Mouse (Mus musculus) forebrain, embryonic 11.5 days (tissue): ENCODE measurements around the gene Rara. TPM values are rescaled to one million over a fixed set of nuclear protein-coding genes. Genes with fewer than 3 reads are reported as not detected.

Source experiments
- ATAC-seq: fragments of 200-750 bp; cut with Nextera tagmentation; replicated peaks from 2 replicates; pipeline ENCODE4 v1.8.0; 2017; ENCODE audit warnings: moderate TSS enrichment; ENCODE audit not compliant: low FRiP score
- DNase-seq: peaks from one replicate; pipeline ENCODE4 v3.0.0-alpha.2; 2017; ENCODE audit warnings: low spot score
- H3K27ac ChIP-seq: fragments of 300-500 bp; sonication (generic); 2 replicates; pipeline ENCODE4 v1.5.1; 2014; ENCODE audit warnings: low read depth, low read length
- H3K27me3 ChIP-seq: fragments of 300-500 bp; sonication (generic); 2 replicates; pipeline ENCODE4 v1.6.1; 2014; ENCODE audit warnings: mild to moderate bottlenecking, low read length, mixed read lengths; ENCODE audit not compliant: control insufficient read depth, insufficient read depth
- H3K36me3 ChIP-seq: fragments of 300-500 bp; sonication (generic); 2 replicates; pipeline ENCODE4 v1.6.1; 2014; ENCODE audit warnings: mild to moderate bottlenecking, low read length, moderate library complexity, mixed read lengths; ENCODE audit not compliant: control insufficient read depth, insufficient read depth
- H3K4me1 ChIP-seq: fragments of 300-500 bp; sonication (generic); replicated peaks from 2 replicates; pipeline ENCODE4 v1.6.1; 2014; ENCODE audit warnings: low read length, mixed read lengths; ENCODE audit not compliant: control insufficient read depth, insufficient read depth
- H3K4me2 ChIP-seq: fragments of 300-500 bp; sonication (generic); 2 replicates; pipeline ENCODE4 v1.6.1; 2014; ENCODE audit warnings: low read depth, mild to moderate bottlenecking, low read length, moderate library complexity, mixed read lengths; ENCODE audit not compliant: severe bottlenecking
- H3K4me3 ChIP-seq: fragments of 300-500 bp; sonication (generic); 2 replicates; pipeline ENCODE4 v1.5.1; 2014; ENCODE audit warnings: low read depth, low read length
- H3K9ac ChIP-seq: fragments of 300-500 bp; sonication (generic); 2 replicates; pipeline ENCODE4 v1.6.1; 2014; ENCODE audit warnings: low read length
- H3K9me3 ChIP-seq: fragments of 300-500 bp; sonication (generic); 2 replicates; pipeline ENCODE4 v1.6.1; 2016; ENCODE audit warnings: low read length, mixed read lengths; ENCODE audit not compliant: control insufficient read depth
- WGBS: fragments of 180-500 bp; shearing (Covaris S2); extraction: QIAGEN DNeasy Blood & Tissue Kit; methylation state at CpG from one replicate; pipeline ENCODE4 v1.1.7; 2014; 5-methylcytosine and 5-hydroxymethylcytosine counted together
- polyA plus RNA-seq: library from polyadenylated mRNA; unstranded; fragments of >200 nt; fragmentation: Nextera tagmentation; extraction: Ambion mirVana; gene quantifications from 2 replicates; pipeline ENCODE4 v1.2.1, GENCODE M21; 2014

Gene Rara
- polyA plus RNA-seq, 1 experiment from 2014 or later, result 23.3 TPM

DNA sequence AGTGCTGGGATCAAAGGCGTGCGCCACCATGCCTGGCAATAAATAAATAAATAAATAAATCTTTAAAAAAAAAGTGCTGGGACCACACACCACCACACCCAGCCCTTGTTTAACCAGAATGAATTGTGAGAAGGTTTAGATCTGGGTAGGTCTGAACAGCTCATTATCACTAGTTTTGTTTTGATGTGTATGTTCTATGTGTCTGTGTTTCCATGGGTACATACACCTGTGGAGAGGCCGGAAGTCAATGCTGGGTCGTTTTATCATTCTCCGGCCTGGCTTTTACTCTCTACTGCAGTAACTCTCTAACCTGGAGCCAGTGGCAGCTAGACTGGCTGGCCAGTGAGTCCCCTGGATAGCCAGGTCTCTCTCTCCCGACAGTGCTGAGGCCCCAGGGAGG is 63.2 kb downstream of the Rara start:
- H3K27me3 ChIP-seq, result no peaks in the 10 kb centered on the region
- H3K36me3 ChIP-seq, result peaks cover 32% of the 10 kb centered on the region
- H3K9me3 ChIP-seq, result no peaks in the 10 kb centered on the region
- H3K4me2 ChIP-seq, result no peak overlapping the region
- ATAC-seq (no peak), DNase-seq (no peak)
- H3K4me1 ChIP-seq, result no peaks in the 10 kb centered on the region
- WGBS, result 86% methylated on average over 6 of the region's 6 CpGs
- H3K4me3 ChIP-seq, result no peak overlapping the region
- no peak overlapping the region for H3K9ac ChIP-seq
- H3K27ac ChIP-seq, result no peak overlapping the region

DNA sequence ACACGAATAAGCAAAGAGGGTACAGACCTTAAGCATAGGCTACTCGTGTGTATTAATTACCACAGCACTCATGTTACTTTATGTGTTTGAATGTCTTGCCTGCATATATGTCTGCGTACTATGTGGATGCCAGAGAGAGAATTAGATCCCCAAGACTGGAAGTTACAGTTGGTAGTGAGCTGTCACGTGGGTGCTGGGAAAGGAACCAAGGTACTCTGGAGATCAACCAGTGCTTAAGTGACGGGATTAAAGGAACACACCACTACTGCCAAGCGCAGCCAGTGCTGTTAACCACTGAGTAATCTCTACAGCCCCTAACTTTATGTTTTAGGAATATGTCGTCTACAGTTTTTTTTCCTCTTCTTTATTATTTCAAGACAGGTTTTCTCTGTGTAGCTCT is 68.4 kb downstream of the Rara start:
- WGBS, result 96% methylated on average over 7 of the region's 7 CpGs
- no peak for ATAC-seq
- Histone ChIP-seq H3K4me2 (no peak overlapping the region), H3K9ac (no peak overlapping the region), H3K27me3 (no peaks in the 10 kb centered on the region), H3K27ac (no peak overlapping the region), H3K4me1 (no peaks in the 10 kb centered on the region), H3K9me3 (no peaks in the 10 kb centered on the region), H3K4me3 (no peak overlapping the region), H3K36me3 (peaks cover 59% of the 10 kb centered on the region)
- no peak for DNase-seq

DNA sequence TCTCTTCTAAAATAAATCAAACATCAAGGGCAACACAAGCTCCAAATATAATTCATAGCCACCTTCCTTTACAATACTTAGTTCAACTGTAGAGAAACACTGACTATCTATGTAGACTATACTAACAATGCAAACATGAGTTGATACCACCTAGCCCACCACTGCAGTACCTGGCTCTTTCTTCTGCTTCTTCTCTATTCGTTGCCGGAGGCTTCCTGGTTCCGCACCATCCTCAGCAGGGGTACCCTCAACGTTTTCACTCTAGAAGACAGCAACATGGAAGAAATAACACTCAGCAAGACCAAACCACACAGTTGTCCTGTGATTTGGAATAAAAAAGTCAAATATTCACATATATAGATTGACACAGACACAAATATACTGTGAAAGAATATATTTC is 70.0 kb downstream of the Rara start:
- H3K4me2 ChIP-seq, result no peak overlapping the region
- peaks cover 65% of the 10 kb centered on the region for H3K36me3 ChIP-seq
- ATAC-seq, result no peak
- H3K27me3 ChIP-seq, result no peaks in the 10 kb centered on the region
- no peak overlapping the region for H3K4me3 ChIP-seq
- H3K4me1 ChIP-seq, result no peaks in the 10 kb centered on the region
- no peak overlapping the region for H3K9ac ChIP-seq
- DNase-seq, result no peak
- 96% methylated on average over 4 of the region's 4 CpGs for WGBS
- no peak overlapping the region for H3K27ac ChIP-seq
- H3K9me3 ChIP-seq, result no peaks in the 10 kb centered on the region

DNA sequence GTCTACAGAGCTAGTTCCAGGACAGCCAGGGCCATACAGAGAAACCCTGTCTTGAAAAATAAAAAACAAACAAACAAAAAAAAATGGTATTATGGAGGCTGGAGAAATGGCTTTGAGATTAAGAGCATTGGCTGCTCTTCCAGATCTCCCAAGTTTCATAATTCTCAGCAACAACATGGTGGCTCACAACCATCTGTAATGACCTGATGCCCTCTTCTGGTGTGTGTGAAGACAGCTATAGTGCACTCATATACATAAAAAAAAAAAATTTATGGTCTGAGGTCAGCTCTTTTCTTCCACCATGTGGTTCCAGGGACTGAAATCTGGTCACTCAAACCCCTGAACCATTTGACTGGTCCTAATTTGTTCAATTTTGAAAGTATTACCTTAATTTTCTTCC is 71.2 kb downstream of the Rara start:
- ATAC-seq, result no peak
- H3K27ac ChIP-seq, result no peak overlapping the region
- no peak overlapping the region for H3K4me3 ChIP-seq
- H3K9ac ChIP-seq, result no peak overlapping the region
- peaks cover 60% of the 10 kb centered on the region for H3K36me3 ChIP-seq
- no peak overlapping the region for H3K4me2 ChIP-seq
- no peaks in the 10 kb centered on the region for H3K27me3 ChIP-seq
- no peaks in the 10 kb centered on the region for H3K4me1 ChIP-seq
- no peaks in the 10 kb centered on the region for H3K9me3 ChIP-seq
- no peak for DNase-seq

DNA sequence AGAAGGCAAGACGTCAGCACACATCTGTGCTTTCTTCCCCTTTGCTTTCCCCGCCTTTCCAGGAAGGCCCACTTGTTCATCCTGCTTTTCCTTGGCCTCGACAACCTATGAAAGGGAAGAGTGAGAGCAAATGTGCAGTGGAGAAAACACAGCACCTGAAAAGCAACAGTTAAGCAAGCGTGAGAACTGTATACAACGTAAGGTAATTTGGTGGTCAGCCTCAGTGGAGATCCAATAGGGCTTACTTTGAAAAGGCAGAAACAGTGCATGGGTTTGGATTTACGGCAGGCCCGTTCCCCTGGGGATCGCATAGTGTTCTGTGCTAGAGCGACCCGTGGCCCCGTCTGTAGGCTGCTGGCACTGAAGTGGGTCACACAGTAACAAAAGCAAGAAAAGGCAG is 71.6 kb downstream of the Rara start:
- Histone ChIP-seq H3K36me3 (peaks cover 60% of the 10 kb centered on the region), H3K9ac (no peak overlapping the region), H3K9me3 (no peaks in the 10 kb centered on the region), H3K4me2 (no peak overlapping the region), H3K4me3 (no peak overlapping the region), H3K27me3 (no peaks in the 10 kb centered on the region), H3K27ac (no peak overlapping the region), H3K4me1 (no peaks in the 10 kb centered on the region)
- WGBS, result 94% methylated on average over 11 of the region's 11 CpGs
- DNase-seq, result no peak
- ATAC-seq, result no peak

DNA sequence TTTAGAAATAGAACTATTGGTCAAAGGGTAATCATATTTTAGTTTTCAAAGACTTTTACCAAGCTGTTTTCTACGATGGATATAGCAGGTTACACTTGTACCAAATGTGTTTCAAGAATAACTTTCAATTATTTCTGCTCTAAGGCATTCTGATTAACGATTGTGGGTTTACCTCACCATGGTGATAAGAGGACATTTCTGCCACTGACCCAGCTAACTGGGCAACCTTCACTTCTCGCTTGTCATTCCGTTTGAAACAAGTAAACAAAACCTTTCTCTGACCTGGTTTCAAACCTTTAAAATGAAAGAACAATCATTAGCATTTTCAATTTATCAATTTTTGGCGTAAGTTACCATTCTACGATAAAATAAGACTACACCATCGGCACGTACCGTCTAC is 79.2 kb downstream of the Rara start:
- ATAC-seq, result no peak
- no peaks in the 10 kb centered on the region for H3K4me1 ChIP-seq
- no peak overlapping the region for H3K4me3 ChIP-seq
- H3K27ac ChIP-seq, result no peak overlapping the region
- no peaks in the 10 kb centered on the region for H3K27me3 ChIP-seq
- 95% methylated on average over 9 of the region's 9 CpGs for WGBS
- H3K9me3 ChIP-seq, result no peaks in the 10 kb centered on the region
- H3K9ac ChIP-seq, result no peak overlapping the region
- no peak overlapping the region for H3K4me2 ChIP-seq
- no peak for DNase-seq
- peaks cover 44% of the 10 kb centered on the region for H3K36me3 ChIP-seq

DNA sequence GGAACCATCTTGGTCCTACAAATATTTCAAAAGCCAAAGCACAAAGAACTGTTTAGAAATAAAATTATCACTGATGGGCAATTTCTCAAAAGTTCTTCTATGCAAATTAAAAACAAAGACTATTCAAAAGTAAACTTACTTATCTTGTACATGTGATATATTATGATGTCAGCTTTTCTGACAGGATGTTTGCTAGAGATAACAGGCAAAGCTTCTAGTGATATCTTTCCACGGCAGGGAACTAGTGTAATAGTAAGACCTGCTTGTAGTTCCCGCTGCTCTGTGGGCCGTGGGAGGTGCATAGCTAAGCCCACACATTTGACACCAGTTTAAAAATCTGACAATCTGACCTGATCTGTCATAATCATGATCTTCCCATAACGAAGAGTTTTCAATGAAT is 82.5 kb downstream of the Rara start:
- 94% methylated on average over 4 of the region's 4 CpGs for WGBS
- no peak overlapping the region for H3K4me3 ChIP-seq
- DNase-seq, result no peak
- H3K4me1 ChIP-seq, result no peaks in the 10 kb centered on the region
- no peak for ATAC-seq
- no peaks in the 10 kb centered on the region for H3K27me3 ChIP-seq
- H3K36me3 ChIP-seq, result peaks cover 40% of the 10 kb centered on the region
- H3K27ac ChIP-seq, result no peak overlapping the region
- no peak overlapping the region for H3K4me2 ChIP-seq
- H3K9me3 ChIP-seq, result no peaks in the 10 kb centered on the region
- no peak overlapping the region for H3K9ac ChIP-seq

DNA sequence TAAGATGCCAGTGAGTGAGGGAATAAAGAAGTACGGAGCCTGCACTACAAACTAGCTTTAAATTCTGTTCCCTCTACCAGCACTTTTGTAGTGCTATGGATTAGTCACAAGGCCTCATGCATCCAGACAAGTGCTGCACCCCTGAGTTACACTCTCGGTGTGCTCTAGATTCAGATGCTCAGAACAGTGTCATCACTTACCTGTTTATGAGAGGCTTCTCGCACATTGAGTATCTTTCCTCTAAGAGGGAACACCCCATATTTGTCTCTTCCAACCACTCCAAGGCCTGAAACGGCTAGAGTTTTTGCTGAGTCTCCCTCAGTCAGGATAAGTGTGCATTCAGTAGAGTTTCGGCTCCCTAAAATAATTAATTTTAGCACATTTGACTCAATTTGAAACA is 83.1 kb downstream of the Rara start:
- Histone ChIP-seq H3K4me3 (no peak overlapping the region), H3K27ac (no peak overlapping the region), H3K36me3 (peaks cover 40% of the 10 kb centered on the region), H3K27me3 (no peaks in the 10 kb centered on the region), H3K9me3 (no peaks in the 10 kb centered on the region), H3K9ac (no peak overlapping the region), H3K4me1 (no peaks in the 10 kb centered on the region), H3K4me2 (no peak overlapping the region)
- WGBS, result 94% methylated on average over 5 of the region's 5 CpGs
- no peak for ATAC-seq
- DNase-seq, result no peak

DNA sequence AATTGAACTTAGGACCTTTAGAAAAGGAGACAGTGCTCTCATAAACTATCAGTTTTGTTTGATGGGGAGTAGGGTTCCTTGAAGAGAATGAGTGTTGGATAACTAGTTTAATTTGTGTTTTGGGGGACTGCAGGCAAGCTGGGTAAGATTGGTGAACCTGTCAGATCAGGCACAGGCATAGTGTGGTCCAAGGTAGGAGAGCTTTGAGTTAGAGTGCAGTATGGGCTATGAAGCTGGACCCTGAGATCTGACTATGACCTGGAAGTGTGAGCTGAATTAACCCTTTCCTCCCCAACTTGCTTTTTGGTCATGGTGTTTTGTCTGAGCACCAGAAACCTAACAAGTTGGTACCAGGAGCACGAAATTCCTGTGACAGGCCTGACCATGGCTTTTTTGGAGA is 86.2 kb downstream of the Rara start:
- Histone ChIP-seq H3K9ac (no peak overlapping the region), H3K4me3 (no peak overlapping the region), H3K4me2 (no peak overlapping the region), H3K27ac (no peak overlapping the region), H3K4me1 (no peaks in the 10 kb centered on the region), H3K27me3 (no peaks in the 10 kb centered on the region), H3K36me3 (peaks cover 41% of the 10 kb centered on the region), H3K9me3 (no peaks in the 10 kb centered on the region)
- DNase-seq, result no peak
- ATAC-seq, result no peak
- WGBS, result 88% methylated on average over 1 of the region's 1 CpGs
